Mouse (Mus musculus) myocyte (in vitro differentiated cells): ENCODE results near the gene Grb7. TPM values are rescaled to one million over a fixed set of nuclear protein-coding genes. Genes with fewer than 3 reads are reported as not detected.

ENCODE experiments used
- H3K27me3 ChIP-seq: one replicate; pipeline ENCODE4 v1.6.1; 2011; ENCODE audit not compliant: control insufficient read depth, insufficient read depth, insufficient read length
- H3K36me3 ChIP-seq: one replicate; pipeline ENCODE4 v1.6.1; 2011; ENCODE audit not compliant: control insufficient read depth, insufficient read depth
- H3K4me2 ChIP-seq: one replicate; pipeline ENCODE4 v1.6.1; 2011; ENCODE audit warnings: low read depth, control low read depth
- H3K4me3 ChIP-seq: one replicate; pipeline ENCODE4 v1.5.1; 2011; ENCODE audit warnings: mild to moderate bottlenecking, control low read depth, moderate library complexity
- H3K79me2 ChIP-seq: one replicate; pipeline ENCODE4 v1.6.1; 2011; ENCODE audit not compliant: control insufficient read depth, insufficient read depth
- H3ac ChIP-seq: one replicate; pipeline ENCODE4 v1.6.1; 2011; ENCODE audit not compliant: control insufficient read depth, insufficient read length
- CEBPB ChIP-seq: IDR thresholded peaks from 2 replicates; pipeline ENCODE4 v1.6.1; 2011; ENCODE audit warnings: mild to moderate bottlenecking, moderate library complexity; ENCODE audit not compliant: poor library complexity, insufficient read depth, severe bottlenecking
- E2F4 ChIP-seq: IDR thresholded peaks from one replicate; pipeline ENCODE4 v1.6.1; 2011; ENCODE audit warnings: mild to moderate bottlenecking, control low read depth, moderate library complexity; ENCODE audit not compliant: insufficient read depth
- MAX ChIP-seq: IDR thresholded peaks from one replicate; pipeline ENCODE4 v1.6.1; 2011; ENCODE audit warnings: low read depth, mild to moderate bottlenecking, control low read depth
- MYOD1 ChIP-seq, 3 experiments: IDR thresholded peaks; one replicate each; pipeline ENCODE4 v1.6.1; 2011; ENCODE audit warnings: control low read depth in 2 of 3, low read depth in 2 of 3, mild to moderate bottlenecking in 2 of 3, moderate library complexity in 1 of 3; ENCODE audit not compliant: insufficient read length in 2 of 3, control insufficient read depth in 1 of 3
- MYOG ChIP-seq, 3 experiments: IDR thresholded peaks; one replicate each; pipeline ENCODE4 v1.6.1; 2011; ENCODE audit warnings: control low read depth in 2 of 3, low read depth in 2 of 3, mild to moderate bottlenecking in 2 of 3; ENCODE audit not compliant: insufficient read length in 2 of 3, control insufficient read depth in 1 of 3, insufficient read depth in 1 of 3
- POLR2A ChIP-seq: IDR thresholded peaks from one replicate; pipeline ENCODE4 v1.6.1; 2011; ENCODE audit warnings: low read depth, mild to moderate bottlenecking, control low read depth, moderate library complexity; ENCODE audit not compliant: insufficient read length
- POLR2AphosphoS2 ChIP-seq: IDR thresholded peaks from one replicate; pipeline ENCODE4 v1.6.1; 2011; ENCODE audit warnings: low read depth, control low read depth; ENCODE audit not compliant: insufficient read length
- REST ChIP-seq: IDR thresholded peaks from one replicate; pipeline ENCODE4 v1.6.1; 2011; ENCODE audit warnings: mild to moderate bottlenecking, control low read depth, moderate library complexity; ENCODE audit not compliant: insufficient read depth, insufficient read length
- SRF ChIP-seq: IDR thresholded peaks from one replicate; pipeline ENCODE4 v1.6.1; 2011; ENCODE audit warnings: low read depth; ENCODE audit not compliant: control insufficient read depth, insufficient read length
- TCF12 ChIP-seq: IDR thresholded peaks from one replicate; pipeline ENCODE4 v1.6.1; 2011; ENCODE audit warnings: mild to moderate bottlenecking, control low read depth; ENCODE audit not compliant: poor library complexity, insufficient read depth, severe bottlenecking
- TCF3 ChIP-seq: IDR thresholded peaks from one replicate; pipeline ENCODE4 v1.6.1; 2011; ENCODE audit warnings: low read depth, control low read depth; ENCODE audit not compliant: insufficient read length
- USF1 ChIP-seq: IDR thresholded peaks from one replicate; pipeline ENCODE4 v1.6.1; 2011; ENCODE audit warnings: low read depth, mild to moderate bottlenecking, control low read depth, moderate library complexity
- polyA plus RNA-seq: library from polyadenylated mRNA; unstranded; fragments of >200 nt; fragmentation: generic; extraction: Trizol; gene quantifications from one replicate; pipeline ENCODE4 v1.2.1, GENCODE M21; 2012; ENCODE audit warnings: missing spikeins

Gene Grb7
- polyA plus RNA-seq, 1 experiment: not detected

DNA sequence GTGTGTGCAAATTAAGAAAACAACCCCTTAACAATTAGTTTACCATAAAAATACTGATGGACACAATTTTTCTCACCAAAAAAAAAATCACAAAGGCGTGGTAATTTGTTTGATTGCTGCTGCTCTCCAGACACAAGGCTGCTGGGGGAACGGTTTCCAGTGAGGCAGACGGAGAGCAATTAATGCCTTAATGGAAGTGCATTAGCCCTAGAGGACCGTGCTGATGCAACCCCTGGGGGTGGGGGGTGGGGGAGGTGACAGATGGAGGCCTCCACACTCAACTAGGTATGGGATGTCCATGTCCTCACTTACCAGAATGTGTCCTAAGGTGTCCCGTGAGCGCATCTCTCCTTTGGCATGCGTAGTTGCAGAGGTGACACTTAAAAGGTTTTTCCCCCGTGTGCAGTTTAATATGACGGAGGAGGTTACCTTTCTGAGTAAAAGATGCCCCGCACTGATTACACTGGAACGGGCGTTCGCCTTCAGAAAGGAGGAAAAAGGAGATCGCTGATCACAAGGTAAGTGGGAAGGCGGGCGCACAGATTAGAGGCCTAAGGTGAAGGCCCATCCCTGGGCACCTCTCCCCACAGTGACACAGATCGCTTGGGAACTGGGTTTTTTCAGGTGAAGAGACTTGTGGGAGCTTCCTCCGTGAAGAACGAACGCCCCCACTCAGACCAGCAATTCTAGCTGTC lies 42.5 kb downstream of the Grb7 start:
- Histone ChIP-seq H3K79me2 (no peaks in the 10 kb centered on the region), H3ac (no peak overlapping the region), H3K36me3 (no peaks in the 10 kb centered on the region), H3K27me3 (peaks cover 79% of the 10 kb centered on the region), H3K4me3 (no peak overlapping the region), H3K4me2 (no peak overlapping the region)
- TF ChIP-seq CEBPB (no peak), TCF3 (no peak), REST (no peak), TCF12 (no peak), MAX (no peak)

DNA sequence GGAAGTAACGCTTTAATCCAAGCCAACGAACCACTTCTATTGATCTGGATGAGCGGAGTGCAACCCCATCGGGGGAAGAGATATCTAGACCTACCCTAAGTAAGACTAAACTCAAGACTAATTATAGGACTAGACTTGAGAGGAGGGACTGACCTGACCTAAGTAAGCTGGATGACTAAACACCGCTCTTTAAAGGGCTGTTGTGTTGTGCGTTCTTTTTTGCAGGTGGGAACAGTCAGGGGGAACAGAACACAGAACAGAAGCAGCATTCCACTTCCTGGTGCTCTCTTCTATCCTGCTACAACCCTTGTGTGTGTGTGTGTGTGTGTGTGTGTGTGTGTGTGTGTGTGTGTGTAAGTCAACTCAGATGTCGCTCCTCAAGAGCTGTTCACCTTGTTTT lies 45.4 kb downstream of the Grb7 start:
- H3K79me2 ChIP-seq: no peaks in the 10 kb centered on the region
- no peak overlapping the region for H3ac ChIP-seq
- TF ChIP-seq USF1: no peak
- TF ChIP-seq REST: no peak
- no peak for TF ChIP-seq CEBPB
- TF ChIP-seq POLR2A: no peak
- TF ChIP-seq TCF3: no peak
- TF ChIP-seq POLR2AphosphoS2: no peak
- no peak for TF ChIP-seq MAX
- H3K27me3 ChIP-seq: peaks cover 80% of the 10 kb centered on the region
- no peak overlapping the region for H3K4me3 ChIP-seq
- no peaks in the 10 kb centered on the region for H3K36me3 ChIP-seq
- H3K4me2 ChIP-seq: no peak overlapping the region

DNA sequence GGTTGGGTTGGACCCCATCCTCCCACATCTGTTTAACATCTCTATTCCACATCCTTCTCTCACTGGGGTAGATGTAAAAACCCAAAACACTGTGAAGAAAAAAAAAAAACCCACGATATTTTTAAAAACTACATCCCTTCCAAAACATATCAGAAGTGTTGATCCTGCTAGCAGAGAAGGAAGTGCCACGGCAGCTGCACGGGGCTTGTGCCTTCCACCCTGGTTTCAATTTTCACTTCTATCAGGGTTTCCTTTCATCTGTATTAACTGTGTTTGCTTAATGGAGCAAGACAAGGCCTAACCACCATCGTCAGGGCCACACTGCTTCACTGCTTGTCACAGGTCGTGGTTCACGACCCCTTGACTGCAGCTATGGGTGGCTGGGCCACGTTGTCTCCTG lies 46.8 kb downstream of the Grb7 start:
- Histone ChIP-seq H3ac (no peak overlapping the region), H3K27me3 (peaks cover 84% of the 10 kb centered on the region), H3K36me3 (no peaks in the 10 kb centered on the region), H3K4me3 (no peak overlapping the region), H3K79me2 (no peaks in the 10 kb centered on the region), H3K4me2 (no peak overlapping the region)
- TF ChIP-seq MAX (no peak), CEBPB (no peak), TCF3 (no peak), MYOG (IDR thresholded peaks at IDR 0.05; ENCODE audit: control insufficient read depth in 1 of 3, insufficient read depth in 1 of 3, insufficient read length in 2 of 3, low read depth in 2 of 3) (no peak), TCF12 (no peak), USF1 (no peak), MYOD1 (IDR thresholded peaks at IDR 0.05; ENCODE audit: control insufficient read depth in 1 of 3, insufficient read length in 2 of 3, low read depth in 2 of 3) (no peak), SRF (no peak), E2F4 (no peak)

DNA sequence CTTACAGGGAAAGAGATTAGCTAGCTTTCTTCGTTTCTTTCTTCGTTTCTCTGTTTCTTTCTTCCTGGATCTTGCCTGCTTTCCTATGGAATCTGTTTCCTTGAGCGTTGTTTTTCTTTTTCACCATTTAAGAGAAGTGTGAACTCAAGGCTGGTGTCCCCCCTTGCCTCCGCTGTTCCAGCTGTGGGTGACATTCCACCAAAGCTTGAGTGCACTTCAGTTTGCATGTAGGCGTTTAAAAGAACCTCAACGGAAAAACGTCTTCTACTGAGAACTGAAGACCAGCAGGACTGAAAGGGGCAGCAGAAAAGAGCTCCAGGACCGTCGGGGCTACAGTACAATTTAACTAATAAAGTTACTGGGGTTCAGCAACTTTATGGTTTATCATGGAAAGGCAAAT lies 47.2 kb downstream of the Grb7 start:
- Histone ChIP-seq H3ac (no peak overlapping the region), H3K36me3 (no peaks in the 10 kb centered on the region), H3K4me2 (no peak overlapping the region), H3K79me2 (no peaks in the 10 kb centered on the region), H3K27me3 (peaks cover 84% of the 10 kb centered on the region), H3K4me3 (no peak overlapping the region)
- TF ChIP-seq SRF (no peak), MYOG (IDR thresholded peaks at IDR 0.05; ENCODE audit: control insufficient read depth in 1 of 3, insufficient read depth in 1 of 3, insufficient read length in 2 of 3, low read depth in 2 of 3) (no peak), CEBPB (no peak), USF1 (no peak), REST (no peak), E2F4 (no peak), TCF12 (no peak), POLR2A (no peak), POLR2AphosphoS2 (no peak), TCF3 (no peak), MYOD1 (IDR thresholded peaks at IDR 0.05; ENCODE audit: control insufficient read depth in 1 of 3, insufficient read length in 2 of 3, low read depth in 2 of 3) (no peak), MAX (no peak)

DNA sequence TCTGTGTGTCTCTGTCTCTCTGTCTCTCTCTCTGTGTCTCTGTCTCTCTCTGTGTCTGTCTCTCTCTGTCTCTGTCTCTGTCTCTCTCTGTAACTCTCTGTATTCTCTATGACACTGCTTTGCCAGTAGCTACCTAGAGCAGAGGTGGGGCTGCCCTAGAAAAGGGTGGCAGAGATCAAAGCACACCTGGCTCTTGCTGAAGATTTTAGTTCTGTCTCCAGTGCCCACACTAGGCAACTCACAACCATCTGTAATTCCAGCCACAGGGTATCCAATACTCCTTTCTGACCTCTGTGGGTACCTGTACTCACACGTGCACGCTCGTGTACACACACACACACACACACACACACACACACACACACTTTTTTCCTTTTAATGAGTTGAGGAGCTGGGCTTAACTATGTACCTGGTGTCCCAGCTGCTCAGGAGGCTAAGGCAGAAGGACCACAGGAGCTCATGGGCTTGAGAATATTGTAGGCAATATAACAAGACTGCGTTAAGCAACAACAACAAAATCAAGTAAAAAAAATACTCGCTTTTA lies 49.1 kb downstream of the Grb7 start:
- Histone ChIP-seq H3K36me3 (no peaks in the 10 kb centered on the region), H3K79me2 (no peaks in the 10 kb centered on the region), H3ac (no peak overlapping the region), H3K4me2 (no peak overlapping the region), H3K27me3 (peaks cover 82% of the 10 kb centered on the region), H3K4me3 (no peak overlapping the region)
- TF ChIP-seq MYOD1 (IDR thresholded peaks at IDR 0.05; ENCODE audit: control insufficient read depth in 1 of 3, insufficient read length in 2 of 3, low read depth in 2 of 3) (no peak), TCF12 (no peak), E2F4 (no peak)
